Mouse (Mus musculus): ENCODE data around the gene Galns.

Gene Galns

DNA sequence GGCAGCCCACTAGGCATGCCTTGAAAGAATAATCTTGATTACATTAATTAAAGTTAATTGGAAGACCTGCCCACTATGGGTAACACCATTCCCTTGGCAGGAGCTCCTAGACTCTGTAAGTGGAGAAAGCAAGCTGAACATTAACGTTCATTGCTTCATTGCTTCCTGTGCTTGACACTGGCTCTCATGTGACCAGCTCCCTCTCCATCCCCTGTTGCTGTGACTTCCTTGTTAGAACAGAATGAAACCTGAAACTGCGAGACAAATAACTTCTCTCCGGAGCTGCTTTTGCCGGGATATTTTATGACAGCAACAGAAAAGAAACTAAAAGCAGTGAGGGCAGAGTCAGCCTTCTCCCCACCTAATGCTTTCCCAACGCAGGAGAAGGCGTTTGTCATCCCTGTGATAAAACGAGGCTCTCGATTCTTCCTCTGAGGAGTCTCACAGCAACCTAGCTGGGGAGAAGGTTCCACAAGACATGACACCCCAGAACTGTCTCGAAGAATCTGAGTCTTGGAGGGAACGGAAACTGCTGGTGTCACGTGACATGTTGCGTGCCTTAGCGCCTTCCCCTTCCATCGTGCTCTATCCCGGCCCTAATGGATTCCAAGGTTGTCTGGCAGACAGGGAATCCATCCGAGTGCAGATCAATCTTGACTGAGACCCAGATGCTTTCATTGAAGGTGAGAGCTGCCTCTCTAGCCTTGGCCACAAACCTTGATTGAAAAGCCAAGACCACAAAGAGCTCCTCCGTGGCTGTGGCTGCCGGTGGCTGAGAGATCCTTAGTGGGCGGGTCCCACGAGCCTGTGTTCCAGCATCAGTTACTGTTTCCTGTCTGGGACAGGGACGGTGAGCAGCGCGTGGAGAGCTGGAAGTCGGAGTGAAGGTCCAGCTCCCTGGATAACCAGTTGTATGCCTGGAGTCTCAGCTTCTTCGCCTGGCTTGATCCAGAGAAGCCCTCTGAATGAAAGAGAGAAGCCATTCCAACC, 46.6 kb downstream of the Galns start:
- DNase-seq = no peak

DNA sequence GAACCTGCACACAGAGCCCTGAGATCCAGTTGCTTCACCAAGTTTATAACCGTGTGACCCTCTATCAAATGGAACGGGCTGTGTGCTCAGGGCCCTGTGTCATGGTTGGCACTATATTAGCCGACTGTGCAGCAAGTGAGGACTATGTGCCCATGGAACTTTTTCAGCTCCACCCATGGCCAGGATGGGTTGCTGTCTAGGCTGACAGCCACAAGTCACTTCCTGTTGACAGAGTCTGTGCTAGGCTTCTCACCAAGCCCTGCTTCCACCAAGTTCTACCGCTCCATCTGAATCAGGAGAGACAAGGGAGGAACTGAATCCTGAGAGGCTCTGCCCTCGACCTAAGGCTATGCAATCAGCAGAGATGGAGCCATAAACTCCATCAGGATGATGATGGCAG, 50.1 kb downstream of the Galns start:
- no peak for DNase-seq

DNA sequence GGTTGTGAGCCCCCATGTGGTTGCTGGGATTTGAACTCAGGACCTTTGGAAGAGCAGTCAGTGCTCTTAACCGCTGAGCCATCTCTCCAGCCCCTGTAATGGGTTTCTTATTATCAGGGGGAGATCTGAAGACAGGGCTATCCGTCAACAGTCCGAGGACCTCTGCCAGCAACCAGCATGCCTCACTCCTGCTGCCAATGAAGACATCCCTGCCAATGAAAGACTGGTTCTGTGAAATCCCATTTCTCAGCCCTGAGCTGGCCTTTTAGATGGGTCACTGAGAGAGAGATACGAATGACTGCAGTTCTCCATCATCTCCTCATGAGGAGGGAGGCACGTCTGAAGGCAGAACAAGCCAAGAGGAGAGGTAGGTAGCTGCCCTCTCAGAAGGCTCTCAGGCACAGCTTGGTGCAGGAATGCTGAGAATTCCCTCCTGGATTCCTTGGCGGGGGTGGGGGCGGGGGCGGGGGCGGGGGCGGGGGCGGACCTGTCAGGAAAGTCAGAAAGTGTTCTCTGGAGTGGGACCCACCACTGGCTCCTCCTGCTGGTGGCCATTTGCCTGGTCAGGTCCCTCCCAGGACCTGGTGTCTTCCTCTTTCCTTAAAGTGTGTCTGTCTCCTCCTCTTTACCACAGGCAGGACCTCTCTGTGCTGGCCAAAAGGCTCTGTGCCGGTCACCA, 52.5 kb downstream of the Galns start:
- no peak for DNase-seq

DNA sequence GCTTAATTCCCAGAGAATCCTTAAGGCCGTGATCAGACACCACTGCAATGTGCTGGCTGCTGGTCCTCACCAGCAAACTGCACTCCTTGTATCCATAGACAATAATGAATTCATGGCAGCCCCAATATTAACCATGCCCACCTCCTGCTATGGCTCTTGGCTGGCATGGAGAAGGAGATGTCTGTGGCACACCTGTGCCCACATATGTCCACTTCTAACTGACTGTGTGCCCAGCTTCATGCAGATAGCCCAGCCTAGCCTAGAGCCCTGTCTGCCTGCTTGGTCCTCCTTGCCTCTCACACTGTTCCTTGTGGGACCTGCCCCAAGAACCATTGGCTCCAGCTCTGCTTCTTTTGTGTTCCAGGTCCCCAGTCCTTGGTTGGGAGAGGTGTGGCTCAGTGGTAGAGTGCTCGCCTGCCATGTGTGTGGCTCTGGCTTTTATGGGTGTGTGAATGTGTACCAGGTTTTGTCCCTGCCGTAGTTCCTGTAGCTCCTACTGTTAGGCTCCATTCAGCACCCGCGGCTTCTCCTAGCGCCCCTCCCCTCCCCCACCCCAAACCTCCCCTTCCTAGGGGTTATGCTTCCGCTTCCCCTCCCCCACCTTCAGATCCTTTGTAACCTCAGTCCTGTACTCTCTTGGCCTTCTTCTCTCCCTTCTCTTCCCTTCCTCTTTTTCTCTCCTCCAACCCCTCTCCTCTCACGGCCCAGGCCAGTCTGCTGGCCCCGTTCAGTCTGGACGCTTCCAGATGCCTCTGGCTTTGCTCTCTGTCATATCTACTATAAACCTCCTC, 53.8 kb downstream of the Galns start:
- no peak for DNase-seq

DNA sequence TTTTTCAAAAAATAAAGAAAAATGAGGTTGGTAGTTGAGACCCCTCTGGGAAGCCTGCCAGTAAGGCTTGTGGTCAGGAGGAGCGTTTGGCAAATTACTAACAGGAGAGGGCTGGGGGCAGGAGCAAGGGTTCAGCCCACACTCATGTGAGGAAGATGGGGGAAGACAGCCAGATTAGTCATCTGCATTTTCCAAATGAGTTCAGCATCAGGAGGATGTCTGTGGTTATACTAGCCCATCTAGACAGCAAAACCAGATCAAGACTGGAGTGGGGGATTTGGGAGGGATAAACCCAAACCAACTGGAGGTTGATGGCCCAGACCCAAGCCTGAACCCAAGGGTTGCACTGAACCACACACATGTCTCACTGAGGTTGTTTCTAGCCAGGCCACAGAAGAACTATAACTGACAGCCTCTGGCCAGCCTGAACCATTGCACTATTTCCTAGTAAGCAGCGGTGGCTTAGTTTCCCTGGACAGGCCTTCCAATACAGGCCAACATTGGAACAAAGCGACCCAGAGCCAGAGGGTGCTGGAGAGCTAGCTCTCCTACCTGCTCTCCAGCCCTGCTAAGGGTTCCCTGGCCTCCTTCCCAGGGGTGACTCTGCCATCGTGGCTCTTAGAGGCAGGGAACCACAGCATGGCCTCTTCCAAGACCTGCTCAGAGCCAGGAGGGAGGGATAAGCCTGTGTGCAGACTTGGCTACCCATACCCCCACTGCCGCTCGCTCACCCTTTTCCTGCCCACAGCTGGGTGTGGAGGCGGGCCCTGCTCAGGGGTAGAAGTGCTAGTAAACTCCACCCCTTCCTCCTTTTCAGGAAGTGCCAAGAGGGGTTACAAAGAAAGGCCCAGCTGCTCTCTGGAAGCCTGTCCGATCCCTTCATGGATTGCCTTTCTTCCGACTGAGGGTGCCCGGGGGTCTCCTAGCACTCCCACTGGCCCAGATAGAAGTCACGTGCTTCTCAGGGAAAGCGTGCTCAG, 54.9 kb downstream of the Galns start:
- peak; percentile 73 to 74 for DNase-seq

DNA sequence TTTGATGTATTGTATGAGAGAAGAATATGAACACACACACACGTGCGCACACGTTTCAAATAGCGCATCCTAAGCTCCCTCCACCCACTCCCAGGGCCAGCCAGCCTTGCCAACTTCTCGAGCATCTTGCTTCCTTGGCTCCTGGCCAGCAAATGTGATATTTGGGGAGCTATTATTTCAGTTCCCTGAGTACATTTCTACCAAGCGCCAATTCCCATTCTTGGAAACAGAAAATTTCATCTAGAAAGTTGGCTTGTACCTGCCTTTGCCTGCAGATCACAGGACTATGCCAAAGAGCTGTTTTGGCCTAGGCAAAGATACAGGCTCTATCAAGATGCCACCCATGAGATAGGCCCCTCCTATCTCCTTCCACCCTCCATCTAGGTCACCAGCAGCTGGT, 56.5 kb downstream of the Galns start:
- no peak for DNase-seq

DNA sequence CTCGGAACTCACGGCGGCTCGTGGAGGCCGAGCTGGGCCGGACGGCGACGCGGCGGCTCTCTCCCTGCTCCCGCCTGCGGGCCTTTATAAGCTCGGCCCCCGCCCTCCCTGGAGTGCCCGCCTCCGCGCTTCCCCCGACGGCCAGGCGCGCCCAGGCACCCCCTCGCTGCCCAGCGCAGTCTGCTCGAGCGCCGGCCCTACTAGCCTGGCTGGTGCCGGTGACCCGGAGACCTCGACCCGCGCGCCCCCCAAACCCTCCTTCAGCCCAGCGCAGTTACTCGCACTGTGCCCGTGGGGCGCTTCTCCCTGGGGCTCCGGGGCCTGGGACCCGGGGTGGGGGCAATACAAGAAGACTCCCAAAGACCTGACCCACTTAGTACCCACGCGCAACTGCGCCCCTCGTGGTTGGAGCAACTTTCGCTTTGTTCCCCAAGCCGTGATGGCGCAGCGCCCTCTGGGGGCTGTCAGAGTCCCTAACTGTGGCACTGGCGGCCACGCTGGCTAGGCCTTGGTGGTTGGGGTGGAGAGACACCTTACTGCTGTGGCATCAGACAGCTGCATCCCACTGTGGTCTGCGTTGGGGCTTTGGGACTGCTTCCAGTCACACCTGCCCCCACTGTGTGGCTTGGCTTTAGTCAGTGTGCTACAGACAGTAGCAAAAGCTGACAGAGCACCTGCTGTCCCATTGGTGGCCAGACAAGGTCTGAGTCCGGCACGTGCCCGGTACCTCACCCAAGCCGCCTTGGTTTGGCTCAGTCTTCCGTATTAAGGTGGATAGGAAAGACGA, 59.8 kb downstream of the Galns start, which contains the start of gene Piezo1:
Piezo1 (minus strand) TSS at position 65 of the 787 bp plus-strand sequence.
- DNase-seq = peak; percentile 86 to 96

DNA sequence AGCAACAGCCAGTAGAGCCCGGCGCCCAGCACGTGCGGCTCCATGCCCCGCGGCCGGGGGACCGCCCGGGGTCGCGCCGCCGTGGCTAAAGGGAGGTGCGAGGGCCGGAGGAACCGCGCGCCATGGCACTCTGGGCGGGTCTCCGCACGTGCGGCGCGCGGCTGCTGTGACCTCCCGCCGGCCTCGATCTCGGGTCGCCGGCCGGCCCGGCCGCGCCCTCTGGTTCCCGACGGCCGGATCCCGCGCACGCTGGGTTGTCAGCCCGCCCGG, 60.3 kb downstream of the Galns start:
- no peak for DNase-seq

DNA sequence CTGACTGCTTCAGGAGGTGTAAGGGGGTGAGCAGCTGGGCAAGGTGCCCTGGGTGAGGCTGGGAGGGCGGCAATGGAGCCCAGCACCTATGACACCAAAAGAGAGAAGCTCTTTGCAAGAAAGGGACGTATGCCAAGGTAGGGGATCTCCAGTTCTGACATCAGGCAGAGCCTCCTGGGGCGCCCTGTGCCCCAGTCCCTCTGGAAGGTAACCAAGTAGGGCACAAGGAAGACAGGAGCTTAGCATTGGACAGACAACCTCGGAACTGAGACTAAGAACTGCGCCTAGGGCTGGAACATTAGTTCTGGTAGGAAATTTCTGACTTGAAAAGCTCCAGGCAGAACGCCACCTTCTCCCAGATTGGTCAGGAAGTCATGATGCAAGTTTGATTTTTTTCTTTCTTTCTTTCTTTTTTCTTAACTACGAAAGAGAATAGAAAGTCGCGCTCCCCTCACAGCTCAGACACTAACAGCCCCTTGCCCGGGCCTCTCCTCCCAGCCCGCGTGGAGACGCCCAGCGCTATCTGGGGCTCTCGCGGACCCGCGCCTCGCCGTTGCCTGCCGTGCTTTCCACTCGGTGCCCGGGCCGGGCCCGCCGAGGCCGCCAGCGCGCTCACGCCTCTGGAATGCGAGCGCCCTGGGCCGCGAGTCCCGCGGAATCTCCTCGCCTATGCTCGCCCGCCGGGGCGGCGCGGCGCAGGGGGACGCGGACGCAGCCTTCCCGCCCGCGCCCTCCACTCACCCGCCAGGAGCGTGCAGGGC, 60.8 kb downstream of the Galns start:
- DNase-seq = peak in 1 of 2 experiments; percentile 31

DNA sequence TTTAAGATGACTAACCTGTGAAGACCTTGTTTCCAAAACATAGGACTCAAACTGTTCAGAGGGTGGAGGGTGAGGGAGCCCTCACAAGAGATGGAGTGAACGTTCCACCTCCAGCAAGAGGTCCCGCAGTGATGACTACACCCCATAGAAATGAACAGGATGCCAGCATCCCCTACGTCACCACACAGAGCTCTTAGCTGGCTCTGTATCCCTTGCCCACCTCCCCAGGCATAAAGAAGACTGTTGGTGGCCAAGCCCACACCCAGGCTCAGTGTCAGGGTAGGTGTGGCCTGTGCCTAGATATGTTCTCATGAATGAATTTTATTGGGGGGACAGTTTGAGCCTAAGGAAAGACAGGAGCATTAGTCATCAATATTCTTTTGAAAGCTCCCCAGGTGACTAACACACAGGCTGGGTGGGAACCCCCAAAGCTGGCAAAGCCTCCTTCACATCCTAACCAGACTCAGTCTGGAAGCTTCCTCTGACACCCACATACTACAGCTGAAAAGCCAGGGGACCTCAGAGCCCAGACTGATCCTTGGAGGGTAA, 62.3 kb downstream of the Galns start:
- no peak for DNase-seq

DNA sequence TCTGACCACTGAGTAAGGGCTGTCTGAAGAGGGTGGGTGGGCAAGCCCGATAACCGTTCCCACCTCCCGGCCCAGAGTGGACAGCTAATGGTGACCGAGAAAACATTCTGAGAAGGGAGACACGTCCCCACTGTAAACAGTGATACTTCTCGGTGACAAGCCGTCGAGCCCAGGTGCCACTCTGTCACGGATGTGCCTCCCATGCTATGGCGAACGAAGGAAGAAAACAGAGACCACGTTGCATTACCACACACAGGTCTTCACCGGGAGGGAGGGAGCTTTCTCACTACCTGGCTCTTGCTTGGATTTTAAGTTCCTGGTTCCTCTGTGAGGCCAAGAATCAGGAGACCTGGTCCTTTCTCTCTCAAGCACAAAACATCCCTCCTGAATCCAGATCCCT, 62.9 kb downstream of the Galns start:
- no peak for DNase-seq

DNA sequence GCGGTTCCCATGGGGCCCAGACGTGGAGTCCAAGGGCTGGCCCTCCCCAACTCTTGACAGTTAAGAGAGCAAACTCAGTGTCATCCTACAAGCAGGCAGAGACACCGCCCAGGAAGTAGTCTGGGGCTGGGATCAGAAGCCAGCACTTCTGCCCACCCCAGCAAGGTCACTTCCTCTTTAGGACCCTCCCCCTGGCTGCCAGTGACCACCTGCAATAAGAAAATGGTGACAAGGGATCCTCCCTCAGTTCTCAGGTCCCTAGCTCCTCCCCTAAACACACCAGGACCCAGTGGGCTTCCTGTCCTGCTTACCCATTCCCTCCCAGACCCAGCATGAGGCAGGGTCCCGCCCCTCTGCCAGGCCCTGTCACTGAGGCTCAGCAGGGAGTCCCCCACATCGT, 63.4 kb downstream of the Galns start:
- peak; percentile 62 to 68 for DNase-seq

DNA sequence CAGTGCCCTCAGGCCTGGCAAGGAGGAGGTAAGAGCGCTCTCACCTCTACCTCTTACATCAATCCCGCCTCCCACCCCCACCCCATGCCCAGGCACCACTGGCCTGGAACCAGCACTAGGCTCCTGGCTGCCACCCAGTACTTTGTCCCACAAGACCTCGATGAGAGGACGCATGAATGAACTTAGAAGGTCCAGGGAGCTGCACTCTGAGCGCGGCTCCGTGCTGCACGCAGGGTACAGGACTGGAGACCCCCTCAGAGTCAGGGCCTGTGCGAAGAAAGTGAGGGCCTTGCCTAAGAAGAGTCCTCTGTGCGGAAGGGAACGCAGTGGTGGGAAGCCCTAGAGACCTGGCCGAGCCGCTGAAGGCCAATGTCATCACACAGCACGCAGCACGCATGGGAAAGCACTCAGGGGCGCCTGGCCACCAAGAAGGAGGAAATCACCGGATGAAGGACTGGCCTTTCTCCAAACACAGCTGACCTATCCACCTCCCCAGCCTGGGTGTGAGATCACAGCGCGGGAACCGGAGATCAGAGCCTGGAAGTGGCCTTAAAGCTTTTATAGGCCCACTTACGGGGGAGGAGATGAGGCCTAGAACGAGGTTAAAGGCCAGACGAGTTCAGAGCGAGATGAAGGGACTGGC, 64.3 kb downstream of the Galns start:
- DNase-seq = no peak

DNA sequence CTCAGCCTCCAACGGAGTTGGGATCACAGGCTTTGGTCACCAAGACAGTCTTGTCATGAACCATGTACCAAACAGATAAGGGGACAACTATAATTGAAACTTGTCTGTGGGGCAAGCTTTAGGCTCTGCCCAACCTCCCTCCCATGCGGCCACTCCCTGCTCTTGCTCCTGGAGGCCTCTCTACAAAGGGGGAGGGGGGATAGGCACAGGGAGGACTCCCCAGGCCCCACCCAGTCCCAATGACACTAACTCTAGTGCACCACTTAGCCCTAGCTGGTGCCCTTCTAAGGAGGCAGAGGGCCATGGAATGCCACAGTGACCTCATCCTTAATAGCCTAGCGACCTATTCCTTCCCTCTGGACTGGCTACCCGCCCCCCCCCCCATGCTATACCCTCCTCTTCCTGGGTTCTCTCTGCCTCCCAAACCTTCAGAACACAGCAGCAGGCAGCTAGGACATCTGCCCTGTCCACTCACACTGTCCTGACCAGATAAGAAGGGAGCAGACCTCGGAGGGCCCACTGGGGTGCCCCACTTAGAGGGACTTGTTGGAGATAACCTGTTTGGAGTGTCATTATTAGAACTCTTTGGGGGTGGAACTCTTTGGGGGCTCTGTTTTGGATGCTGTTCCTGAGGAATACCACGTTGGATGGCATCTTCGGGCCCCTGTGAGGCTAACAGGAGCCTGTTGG, 65.1 kb downstream of the Galns start:
- DNase-seq = no peak

DNA sequence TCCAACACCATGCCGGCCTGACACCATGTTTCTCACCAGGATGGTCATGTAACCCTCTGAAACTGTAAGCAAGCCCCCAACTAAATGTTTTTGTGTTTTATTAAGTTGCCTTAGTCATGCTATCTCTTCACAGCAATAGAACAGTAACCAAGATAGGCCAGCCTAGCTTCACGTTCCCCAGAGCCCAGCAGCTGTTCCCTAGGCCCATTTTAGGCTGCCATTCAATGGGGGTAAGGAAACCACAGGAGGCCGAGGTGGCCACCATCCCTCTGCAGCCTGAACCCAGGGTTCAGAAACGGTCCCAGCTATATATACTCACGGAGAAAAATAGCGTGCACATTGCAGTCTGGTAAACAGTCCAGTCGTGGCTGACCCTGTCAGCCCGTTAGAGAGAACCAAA, 67.1 kb downstream of the Galns start:
- DNase-seq = no peak

DNA sequence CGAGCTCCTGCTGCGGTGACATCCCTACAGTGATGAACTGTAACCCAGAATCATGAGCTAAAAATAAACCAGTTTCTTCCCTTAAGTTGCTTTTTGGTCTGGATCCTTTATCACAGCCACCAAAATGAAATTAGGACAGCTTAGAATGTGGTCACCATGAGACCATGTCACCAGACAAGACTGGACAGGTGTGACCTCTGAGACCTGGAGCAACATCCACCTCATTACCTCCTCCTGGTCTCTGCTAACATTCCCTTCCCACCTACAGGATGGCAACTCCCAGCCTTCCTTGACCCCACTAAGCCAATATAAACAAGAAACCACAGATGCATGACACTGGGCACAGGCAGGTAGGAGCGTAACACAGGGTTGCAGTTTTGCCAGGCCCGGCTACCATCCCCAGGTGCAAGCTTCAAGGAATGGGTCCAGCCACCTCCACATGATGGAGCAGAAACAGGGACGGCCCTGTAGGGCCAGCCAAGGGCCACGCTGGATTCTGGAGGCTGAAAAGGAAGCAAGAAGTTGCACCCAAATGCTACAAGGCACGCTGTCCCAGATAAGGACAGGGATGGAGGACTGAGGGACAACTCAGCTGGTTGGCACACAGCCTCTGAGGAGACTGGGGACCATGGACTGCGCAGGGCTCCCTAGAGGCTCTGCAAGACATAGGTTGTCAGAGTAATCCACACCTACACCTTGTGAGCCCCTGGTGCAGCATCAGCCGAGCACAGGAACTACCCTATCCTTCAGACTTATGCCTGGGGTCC, 72.8 kb downstream of the Galns start:
- DNase-seq = no peak

DNA sequence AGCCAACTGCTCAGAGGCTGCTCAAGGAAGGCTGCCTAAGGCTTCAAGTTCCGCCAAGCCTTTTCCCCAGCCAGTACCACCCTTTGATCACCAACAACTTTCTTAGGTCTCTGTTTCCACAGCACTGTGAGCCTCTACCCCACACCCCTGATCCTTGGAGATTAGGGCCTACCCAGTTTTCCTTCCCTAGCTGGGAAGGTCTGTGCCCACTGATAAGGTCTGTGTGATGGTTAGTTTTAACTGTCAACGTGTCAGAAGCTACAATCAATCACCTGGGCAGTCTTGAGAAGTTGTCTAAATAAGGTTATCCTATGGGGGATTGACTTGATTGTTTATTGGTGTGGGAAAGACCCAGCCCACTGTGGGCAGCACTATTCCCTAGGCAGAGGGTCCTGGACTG, 73.5 kb downstream of the Galns start:
- no peak for DNase-seq

DNA sequence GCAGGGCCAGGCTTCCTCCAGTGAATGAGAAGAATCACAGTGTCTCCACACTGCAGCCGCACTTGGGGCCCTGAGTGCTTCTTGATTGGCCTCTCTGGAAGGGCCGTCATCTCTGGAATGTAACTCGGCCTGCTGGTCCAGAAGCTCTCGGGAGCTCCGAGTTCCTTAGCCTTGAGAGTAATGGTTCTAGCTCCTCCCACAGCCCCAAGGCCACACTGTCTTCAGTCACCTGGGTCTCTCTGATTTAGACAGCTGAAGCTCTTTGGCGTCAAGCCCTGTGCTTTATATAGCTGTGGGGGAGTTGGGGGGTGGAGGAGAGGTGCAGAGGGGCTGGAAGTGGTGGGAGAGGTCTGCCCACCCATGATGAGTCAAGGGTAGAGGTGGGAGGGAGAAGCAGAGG, 74.2 kb downstream of the Galns start:
- DNase-seq = no peak

Data from spleen, adult 18-20 months (tissue).